Mouse (Mus musculus): Measurements from ENCODE around the gene Irf3. TPM values are rescaled to one million over a fixed set of nuclear protein-coding genes. Genes with fewer than 3 reads are reported as not detected.

The Irf3 gene
- total RNA-seq (2021): 10 to 100 TPM; 45.9 to 51.0 TPM

DNA sequence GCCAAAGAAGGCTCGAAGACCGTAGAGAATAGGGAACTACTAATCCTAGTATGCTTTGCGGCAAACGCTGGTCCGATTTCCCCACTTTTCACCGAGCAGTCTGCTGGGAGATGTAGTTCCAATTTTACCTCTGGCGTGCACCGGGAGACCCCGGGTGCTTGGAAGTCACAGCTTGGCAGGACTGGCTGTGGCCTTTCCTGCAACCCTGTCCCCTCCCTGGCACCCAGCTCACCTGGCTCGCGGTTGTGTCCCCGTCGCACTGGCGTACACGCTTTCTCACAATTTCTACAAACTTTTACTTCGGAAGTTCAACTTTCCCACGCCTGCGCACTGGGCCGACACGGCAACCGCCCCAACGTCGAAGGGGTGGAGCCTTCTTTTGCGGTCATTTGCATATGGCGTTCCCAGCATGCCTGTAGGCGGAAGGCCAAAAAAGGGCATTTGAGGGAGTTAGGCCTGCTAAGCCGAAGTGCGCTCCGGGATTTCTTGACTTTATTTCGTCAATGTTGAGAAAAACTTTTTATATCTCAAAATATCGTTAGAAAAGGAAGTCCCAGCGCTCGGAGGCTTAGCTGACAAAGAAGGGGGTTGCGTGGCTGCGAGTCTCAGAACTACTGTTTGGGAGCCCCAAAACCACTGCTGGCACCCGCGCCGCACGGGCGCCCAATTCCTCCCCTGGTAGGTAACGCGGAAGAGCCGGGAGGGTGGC lies at the start of gene Irf3:
Gene Irf3 (plus strand): TSS at position 418 of the 709 bp plus-strand sequence.
- DNase-seq: peak; percentile 95 to 97

DNA sequence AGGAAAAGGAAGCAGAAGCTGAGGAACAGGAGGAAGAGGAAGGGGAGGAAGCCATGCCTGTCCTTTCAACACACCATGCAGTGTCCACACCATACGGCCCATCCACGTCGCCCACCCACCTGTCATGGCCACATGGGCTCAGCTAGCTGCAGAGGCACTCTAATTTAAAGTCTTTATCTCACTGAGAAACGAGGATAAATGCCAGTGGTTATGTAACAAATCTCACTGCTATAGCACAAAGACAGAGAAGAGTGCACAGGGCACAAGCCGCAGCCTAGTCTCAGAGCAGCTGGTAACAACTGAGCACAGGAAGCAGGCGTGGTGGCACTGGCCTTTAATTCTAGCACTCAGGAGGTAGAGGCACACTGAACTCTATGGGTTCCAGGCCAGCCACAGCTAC lies 47.5 kb upstream of the Irf3 start:
- DNase-seq: no peak

DNA sequence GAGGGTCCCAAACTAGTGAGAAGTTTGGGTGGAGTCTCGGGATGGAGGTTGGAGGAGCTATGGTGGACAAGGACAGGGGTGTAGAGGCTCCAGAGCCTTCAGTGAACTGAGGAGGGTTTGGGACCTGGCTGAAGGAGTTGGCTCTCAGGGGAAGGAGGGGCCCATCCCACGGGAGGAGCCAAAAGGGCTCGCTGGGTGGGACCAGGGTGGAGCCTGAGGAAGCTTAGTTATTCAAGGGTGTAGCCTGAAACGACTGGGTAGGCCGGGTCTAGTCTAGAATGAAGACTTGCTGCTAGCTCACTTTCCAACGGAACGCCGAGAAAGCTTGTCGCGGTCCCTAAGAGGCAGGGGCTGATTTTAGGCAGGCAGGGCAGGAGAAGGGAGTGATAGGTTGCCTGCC lies 45.5 kb upstream of the Irf3 start:
- no peak for DNase-seq

DNA sequence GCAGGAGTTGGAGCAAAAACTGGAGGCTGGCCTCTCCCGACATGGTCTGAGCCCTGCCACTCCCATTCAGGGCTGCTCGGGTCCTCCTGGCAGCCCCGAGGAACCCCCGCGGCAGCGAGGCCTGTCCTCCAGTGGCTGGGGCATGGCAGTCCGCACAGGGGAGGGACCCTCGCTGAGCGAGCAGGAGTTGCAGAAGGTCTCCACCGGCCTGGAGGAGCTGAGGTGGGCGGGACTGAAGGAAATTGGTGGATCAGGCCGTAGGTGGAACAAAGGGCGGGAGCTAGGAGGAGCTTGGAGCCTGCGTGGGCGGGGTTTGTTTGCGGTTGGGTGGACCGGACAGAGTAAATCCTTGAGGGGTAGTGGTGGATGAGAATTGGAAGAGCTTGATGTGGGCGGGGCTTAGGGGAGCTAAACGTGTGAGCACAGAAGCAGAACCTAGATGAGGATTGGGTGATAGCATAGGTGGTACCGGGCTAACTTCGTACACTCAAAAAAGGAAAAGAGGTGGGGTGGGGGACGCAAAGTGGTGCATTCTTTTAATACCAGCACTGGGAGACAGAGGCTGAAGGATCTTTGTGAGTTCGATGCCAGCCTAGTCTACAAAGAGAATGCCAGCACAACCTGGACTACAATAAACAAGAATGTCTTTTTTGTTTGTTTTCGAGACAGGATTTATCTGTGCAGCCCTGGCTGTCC lies 44.7 kb upstream of the Irf3 start:
- peak; percentile 74 to 75 for DNase-seq

DNA sequence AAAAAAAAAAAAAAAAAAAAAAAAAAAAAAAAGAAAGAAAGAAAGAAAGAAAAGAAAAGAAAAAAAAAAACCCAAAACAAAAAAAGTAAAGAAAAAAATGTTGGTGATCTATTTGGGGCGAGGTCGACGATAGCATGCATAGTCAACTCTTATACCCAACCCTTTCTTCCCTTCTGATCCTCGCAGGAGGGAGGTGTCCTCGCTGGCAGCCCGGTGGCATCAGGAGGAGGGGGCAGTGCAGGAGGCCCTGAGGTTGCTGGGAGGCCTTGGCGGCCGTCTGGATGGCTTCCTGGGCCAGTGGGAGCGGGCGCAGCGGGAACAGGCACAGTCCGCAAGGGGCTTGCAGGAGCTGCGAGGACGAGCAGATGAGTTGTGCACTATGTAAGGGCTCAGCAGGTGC lies 43.9 kb upstream of the Irf3 start:
- no peak for DNase-seq

DNA sequence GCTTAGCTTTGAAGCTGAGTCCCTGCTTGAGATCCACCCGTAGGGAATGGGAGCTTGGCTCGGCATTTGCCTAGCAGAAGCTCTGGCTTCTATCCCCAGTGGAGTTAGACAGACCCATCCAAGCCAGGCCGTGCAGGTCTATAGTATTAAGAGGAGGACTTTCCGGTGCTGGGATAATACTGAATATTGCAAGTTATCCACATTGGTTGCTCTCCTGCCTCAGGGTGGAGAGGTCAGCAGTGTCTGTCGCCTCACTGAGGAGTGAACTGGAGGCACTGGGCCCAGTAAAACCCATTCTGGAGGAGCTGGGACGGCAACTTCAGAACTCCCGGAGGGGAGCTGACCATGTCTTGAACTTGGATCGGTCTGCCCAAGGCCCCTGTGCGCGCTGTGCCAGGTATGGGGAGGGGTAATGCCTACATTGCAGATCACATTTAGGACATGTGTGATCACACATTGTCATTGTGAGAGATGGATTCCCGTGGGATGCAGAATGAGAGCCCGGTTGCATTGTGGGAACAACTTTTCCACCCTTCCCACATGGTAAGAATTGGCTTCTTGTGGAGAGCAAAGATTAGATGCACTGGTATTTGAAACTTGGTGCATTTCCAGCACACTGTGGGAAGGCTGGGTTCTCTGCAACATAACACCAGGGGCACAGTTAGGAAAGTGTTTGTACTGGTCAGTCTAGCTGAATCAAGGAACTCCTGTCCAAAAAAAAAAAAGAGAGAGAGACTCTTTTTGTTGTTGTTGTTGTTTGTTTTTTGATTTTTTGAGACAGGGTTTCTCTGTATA lies 43.2 kb upstream of the Irf3 start:
- DNase-seq: no peak

DNA sequence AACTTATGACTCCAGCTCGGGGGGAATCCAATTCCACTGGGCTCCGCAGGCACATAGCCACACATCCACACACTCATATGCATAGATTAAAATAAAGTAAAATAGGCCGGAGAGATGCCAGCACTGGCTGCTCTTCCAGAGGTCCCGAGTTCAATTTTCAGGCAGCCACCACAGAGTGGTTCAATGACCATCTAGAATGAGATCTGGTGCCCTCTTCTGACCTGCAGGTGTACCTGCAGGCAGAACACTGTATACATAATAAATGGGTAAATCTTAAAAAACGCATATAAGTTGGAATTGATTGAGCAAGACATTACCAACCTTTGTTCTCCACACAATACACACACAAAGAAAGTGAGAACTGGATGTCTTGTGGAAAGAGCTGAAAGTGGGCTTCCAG lies 41.8 kb upstream of the Irf3 start:
- DNase-seq: no peak

DNA sequence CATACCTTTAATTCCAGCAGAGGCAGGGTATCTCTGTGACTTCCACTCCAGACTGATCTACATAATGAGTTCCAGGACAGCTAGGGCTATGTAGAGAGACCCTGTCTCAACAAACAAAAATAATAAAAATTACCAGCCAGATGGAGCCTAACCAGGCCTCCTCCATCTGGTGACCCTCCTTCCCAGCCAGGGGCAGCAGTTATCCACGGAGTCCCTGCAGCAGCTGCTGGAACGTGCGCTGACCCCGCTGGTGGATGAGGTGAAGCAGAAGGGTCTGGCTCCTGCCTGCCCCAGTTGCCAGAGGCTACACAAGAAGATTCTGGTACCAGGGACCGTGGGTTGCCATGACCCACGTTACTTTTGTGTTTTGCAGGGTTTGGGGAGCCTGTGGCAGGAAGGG lies 41.2 kb upstream of the Irf3 start:
- DNase-seq: no peak

DNA sequence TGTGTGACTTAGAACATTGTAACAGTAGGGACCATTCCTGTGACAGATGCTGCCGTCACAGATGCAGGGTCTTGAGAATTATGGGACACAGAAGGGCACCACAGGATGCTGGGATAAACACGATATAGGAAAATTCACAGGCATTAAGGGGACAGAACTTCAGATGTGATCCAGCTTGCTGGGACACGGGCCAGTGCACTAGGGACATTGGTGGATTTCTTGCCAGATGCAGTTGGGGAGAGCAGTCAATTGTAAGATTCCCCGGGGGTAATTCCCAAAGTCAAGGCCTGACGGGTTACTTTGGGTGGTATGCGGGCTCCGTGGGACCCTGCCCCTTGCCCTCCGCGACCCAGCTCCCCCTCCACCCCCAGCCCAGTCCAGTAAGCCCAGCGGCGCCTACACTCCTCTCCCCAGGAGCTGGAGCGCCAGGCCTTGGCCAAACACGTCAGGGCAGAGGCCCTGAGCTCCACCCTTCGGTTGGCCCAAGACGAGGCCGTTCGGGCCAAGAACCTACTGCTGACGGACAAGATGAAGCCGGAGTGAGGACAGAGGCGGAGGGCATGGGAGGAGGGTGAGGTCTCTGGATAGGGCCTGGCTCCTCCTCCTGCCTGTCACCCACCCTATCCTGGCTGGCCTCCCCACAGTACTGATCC lies 40.1 kb upstream of the Irf3 start:
- no peak for DNase-seq

DNA sequence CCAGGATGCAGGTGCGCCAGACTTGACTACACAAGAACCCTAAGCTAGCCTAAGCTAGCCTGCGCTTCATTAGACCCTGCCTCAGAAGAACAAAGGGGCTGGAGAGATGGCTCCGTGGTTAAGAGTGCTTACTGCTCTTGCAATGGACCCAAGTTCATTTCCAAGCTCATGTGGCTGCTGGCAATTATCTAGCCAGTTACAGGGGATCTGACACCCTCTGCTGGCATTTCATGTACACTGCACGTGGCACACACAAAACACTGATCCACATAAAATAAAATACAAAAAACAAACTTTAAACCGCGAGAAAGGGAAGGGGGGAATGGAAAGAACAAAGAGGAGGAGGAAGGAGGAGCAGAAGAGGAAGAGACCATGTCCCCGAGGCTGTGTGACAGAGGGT lies 39.2 kb upstream of the Irf3 start:
- DNase-seq: no peak

DNA sequence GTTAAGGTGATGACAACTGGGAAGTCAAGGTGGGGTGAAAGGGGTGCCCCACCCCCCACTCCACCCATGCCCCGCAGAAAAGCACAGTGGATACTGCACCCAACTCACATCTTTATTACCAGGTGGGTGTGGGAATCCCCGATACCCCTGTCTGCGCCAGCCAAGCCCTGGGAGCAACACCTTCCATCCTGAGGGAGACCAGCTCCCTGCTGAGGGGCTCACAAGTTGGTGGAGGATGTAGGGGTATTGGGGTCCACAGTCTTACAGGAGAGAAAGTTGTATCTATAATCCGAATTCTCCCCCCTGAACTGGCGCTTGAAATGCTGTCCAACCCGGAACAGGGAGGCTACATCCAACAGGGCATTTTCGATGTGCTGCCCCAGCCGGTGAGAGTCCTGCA lies 38.2 kb upstream of the Irf3 start:
- DNase-seq: no peak

DNA sequence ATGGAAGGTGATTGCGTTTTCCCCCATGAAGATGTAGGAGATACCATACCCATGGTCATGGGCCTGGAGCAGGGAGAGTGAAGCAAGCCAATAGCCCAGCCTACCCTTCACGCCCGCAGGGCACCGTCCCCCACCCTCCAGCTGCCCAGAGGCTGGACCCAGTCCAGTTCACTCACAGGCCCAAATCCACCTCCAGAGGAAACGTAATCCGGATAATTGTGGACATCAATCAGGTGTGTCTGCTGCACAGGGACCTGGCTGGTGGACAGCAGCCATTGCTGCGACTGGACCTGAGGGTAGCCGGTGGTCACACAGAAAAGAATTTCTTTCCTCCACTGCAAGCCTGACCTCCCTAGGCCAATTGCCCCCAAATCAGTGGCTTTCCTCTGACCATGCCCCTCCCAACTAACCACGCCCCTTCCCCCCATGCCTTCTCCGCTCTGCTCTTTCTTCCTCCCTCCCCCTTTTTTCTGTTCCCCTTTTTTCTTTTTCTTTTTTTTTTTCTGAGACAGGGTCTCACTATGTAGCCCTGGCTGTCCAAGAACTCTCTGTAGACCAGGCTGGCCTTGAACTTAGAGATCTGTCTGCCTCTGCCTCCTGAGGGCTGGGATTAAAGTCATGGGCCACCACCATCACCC lies 37.5 kb upstream of the Irf3 start:
- no peak for DNase-seq

DNA sequence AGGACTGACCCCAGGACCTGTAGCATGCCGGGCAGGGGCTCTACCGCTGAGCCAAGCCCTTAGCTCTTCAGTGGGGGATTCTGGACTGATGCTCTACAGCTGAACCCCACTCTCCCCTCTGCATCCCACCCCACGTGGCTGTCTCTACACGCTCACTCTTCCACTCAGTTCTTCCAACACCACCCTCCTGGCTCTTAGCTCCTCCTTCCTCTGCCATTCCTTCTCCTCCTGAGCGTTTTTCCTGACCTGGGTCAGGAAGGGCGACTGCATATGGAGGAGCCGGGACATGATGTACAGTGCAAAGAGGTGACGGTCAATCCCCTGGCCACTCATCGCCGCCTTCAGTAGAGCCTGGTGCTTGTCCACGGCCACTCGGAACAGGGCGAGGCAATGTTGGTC lies 36.9 kb upstream of the Irf3 start:
- no peak for DNase-seq

DNA sequence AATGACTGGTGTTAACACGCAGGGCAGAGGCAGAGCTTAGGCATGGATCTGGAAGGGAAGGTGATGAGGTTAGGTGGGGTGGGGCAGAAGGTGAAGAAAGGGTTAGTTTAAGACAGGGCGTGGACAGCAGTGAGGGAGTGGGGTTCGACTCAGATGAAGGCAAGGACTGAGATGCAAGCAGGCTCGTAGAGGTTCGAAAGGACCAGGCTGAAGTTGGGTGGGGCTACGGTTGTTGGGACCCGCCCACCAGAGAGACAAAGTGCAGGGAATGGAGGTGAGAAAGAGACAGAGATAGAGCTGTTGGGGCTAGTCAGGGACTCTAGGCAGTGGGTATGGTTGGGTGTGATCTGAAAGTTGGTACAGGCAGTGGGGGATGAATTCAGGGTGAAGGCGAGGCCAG lies 35.1 kb upstream of the Irf3 start:
- no peak for DNase-seq

DNA sequence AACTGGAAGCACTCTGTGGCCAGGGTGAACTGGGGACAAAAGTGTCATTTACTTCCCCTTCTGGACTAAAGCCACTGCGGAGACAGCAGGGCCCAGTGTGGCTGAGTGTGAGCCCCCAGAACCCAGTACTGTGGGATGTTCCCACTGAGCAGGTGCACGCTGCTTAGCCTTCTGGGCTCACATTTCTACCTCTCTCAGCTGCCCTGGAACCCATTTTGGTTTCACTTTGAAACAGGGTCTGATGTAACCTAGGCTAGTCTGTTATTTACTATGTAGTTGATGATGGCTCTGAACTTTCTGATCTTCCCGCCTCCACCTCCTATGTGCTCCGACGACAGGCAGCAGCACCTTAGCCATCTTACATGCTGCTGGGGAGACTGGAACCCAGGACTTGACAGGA lies 34.6 kb upstream of the Irf3 start:
- no peak for DNase-seq

DNA sequence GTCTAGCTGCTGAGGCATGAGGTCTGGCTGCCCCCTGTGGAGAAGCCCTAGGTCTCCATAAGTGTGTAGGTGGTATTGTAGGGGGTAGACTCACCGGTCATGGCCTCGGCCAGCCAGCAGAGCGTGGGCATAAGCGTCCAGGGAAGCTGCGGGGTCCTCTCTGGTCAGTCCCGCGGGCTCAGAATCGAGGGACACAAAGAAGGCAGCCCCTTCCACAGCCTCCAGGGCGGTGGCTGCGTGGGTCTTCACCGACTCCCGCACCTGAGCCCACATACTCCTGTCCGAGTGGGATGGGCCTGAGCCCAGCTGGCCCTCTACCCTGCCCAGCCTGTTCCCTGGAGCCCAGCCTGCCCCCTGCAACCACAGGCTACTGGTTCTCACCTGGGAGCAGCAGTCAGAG lies 32.5 kb upstream of the Irf3 start:
- no peak for DNase-seq

DNA sequence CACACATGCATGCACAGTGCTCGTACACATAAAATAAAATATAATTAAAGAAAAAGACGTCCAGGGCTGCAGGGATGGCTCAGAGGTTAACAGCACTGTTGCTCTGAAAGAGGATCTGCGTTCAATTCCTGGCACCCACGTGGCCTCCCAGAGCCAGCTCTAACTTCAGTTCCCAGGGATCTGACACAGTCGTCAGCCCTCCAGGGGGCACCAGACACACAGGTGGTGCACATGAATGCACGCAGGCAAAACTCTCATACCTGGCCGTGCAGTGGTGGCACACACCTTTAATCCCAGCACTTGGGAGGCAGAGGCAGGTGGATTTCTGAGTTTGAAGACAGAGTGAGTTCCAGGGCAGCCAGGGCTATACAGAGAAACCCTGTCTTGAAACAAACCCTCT lies 31.5 kb upstream of the Irf3 start:
- no peak for DNase-seq

DNA sequence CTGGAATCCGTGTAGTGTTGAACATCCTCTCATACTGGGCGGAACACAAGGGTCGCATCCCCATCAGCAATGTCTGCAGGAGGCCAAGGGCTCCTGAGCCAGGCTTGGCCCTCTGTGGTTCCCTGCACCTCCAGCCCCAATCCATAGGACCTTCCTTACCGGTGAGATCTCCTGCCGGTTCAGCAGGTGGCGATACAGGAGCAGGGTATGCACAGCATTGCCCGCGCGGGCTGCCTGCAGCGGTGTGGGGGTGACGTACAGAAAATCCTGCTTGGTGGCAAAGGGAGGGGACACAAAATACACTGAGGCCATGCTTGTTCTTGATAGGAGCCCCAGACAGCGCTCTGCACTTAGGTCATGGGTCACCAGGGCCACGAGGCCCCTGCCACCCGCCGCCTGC lies 30.8 kb upstream of the Irf3 start:
- DNase-seq: no peak

DNA sequence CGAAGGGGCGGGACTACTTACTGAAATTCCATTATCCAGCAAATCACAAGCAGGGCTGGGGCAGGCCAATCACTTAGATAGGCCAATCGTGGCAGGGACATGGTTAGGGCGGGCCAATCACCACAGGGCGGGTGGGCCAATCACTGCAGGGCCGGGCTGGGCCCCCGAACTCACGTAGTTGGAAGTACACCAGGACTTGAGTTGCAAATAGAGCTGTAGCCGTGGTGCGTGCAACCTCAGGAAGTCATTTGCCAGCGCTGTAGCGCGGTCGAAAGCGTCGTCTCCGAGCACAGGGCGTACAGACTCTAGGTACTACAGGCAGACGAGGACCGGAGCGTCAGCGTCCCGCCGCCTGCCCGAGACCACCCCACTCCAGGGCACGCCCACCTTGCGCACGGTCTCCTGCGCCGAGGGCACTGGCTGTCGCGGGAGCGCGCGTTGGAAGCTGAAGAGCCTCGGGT lies 27.2 kb upstream of the Irf3 start:
- DNase-seq: peak; percentile 73 to 84

DNA sequence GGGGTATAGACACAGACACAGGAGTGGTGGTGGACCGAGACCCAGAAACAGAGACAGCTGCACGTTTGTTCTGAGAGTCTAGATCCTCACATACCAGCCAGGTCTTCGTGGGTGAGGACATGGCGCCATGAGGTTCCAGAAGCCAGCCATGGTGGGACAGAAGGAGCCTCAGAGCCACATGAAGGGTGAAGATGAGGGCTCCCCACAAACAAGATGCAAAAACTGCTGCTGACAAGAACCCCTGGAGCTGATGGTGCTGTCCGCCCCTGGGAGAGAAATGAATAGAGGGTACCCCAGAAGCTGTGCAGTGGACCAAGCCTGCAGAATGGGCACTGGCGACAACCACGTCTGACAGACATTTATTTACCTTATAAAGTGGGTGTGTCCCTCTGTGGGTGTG lies 26.3 kb upstream of the Irf3 start:
- DNase-seq: no peak

DNA sequence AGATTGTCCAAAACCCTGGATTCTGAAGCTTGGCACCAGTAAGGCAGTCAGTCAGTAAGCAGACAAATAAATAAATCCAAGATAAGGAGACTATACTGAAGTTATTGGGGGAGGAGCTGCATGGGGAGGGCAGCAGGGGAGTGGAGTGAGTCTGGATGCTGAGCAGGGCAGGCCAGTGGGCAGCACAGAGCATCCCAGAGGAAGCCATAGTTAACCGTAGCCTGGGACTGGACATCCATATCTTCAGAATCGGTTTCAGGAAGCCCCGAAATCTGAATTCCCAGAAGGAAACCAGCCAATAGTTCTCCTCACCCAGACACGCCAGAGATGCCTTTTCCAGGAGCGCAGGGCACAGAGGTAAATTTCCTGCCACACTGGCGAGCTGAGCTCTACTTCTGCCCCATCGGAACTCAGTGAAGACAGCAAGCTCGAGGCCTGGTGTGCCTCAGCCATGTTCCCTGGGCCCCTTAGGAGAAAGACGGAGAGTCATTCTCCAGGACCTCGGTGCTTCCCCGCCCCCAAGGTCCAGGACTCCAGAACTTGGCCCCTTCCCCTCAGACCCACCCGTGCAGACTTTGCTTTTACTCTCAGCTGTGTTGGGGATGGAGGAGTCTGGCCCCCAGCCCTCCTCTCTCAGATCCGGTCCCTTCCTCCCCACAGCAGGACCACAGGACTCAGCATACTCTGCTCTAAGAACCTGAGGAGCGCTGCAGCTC lies 23.9 kb upstream of the Irf3 start:
- peak in 1 of 2 experiments; percentile 29 for DNase-seq
